Mouse (Mus musculus) forebrain, embryonic 16.5 days (tissue): ENCODE measurements around the gene Kcnj11. TPM values are rescaled to one million over a fixed set of nuclear protein-coding genes. Genes with fewer than 3 reads are reported as not detected.

Experiments
- ATAC-seq: fragments of 200-750 bp; cut with Nextera tagmentation; 2 replicates; pipeline ENCODE4 v1.8.0; 2017; ENCODE audit warnings: mild to moderate bottlenecking, moderate library complexity
- H3K27ac ChIP-seq: fragments of 300-500 bp; sonication (generic); 2 replicates; pipeline ENCODE4 v1.5.1; 2014; ENCODE audit warnings: low read length, control low read depth
- H3K27me3 ChIP-seq: fragments of 300-500 bp; sonication (generic); replicated peaks from 2 replicates; pipeline ENCODE4 v1.6.1; 2014; ENCODE audit warnings: low read length; ENCODE audit not compliant: control insufficient read depth, insufficient read depth
- H3K36me3 ChIP-seq: fragments of 300-500 bp; sonication (generic); 2 replicates; pipeline ENCODE4 v1.6.1; 2014; ENCODE audit not compliant: control insufficient read depth, insufficient read depth
- H3K4me1 ChIP-seq: fragments of 300-500 bp; sonication (generic); replicated peaks from 2 replicates; pipeline ENCODE4 v1.6.1; 2014; ENCODE audit warnings: low read length; ENCODE audit not compliant: control insufficient read depth, insufficient read depth
- H3K4me2 ChIP-seq: fragments of 300-500 bp; sonication (generic); 2 replicates; pipeline ENCODE4 v1.6.1; 2014; ENCODE audit warnings: mild to moderate bottlenecking, low read length, control low read depth
- H3K4me3 ChIP-seq: fragments of 300-500 bp; sonication (generic); replicated peaks from 2 replicates; pipeline ENCODE4 v1.5.1; 2014; ENCODE audit warnings: mild to moderate bottlenecking, low read length, control low read depth
- H3K9ac ChIP-seq: fragments of 300-500 bp; sonication (generic); replicated peaks from 2 replicates; pipeline ENCODE4 v1.6.1; 2014; ENCODE audit warnings: low read depth, low read length, control low read depth
- H3K9me3 ChIP-seq: fragments of 300-500 bp; sonication (generic); 2 replicates; pipeline ENCODE4 v1.6.1; 2016; ENCODE audit warnings: low read length; ENCODE audit not compliant: control insufficient read depth
- WGBS: fragments of 180-500 bp; shearing (Covaris S2); extraction: QIAGEN DNeasy Blood & Tissue Kit; methylation state at CpG from one replicate; pipeline ENCODE4 v1.1.7; 2014; 5-methylcytosine and 5-hydroxymethylcytosine counted together
- polyA plus RNA-seq: library from polyadenylated mRNA; unstranded; fragments of >200 nt; fragmentation: Nextera tagmentation; extraction: Ambion mirVana; gene quantifications from 2 replicates; pipeline ENCODE4 v1.2.1, GENCODE M21; 2015

Kcnj11 gene
- polyA plus RNA-seq, 1 experiment from 2014 or later = 6.0 TPM

DNA sequence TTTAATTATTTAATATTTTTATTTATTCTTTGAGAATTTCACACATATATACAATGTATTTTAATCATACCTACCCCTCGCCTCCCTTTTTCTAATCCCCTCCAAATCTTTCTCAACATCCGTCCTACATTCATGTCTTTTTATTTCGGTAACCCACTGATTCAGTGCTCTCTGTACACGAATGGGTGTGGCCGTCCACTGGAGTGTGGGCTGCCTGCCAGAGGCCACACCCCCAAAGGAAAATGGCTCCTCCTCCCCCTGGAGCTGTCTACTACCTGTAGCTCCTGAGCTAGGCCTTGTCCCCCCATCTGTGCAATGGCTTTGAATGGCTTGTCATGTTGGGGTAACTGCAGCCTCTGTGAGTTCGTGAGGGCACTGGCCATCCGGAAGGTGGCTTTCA lies 23.7 kb downstream of the Kcnj11 start:
- H3K4me2 ChIP-seq = no peak overlapping the region
- H3K9ac ChIP-seq = no peak overlapping the region
- H3K36me3 ChIP-seq = peaks cover 16% of the 10 kb centered on the region
- peaks cover 4% of the 10 kb centered on the region; the same call in 1 of the 2 replicates for H3K4me1 ChIP-seq
- H3K27ac ChIP-seq = no peak overlapping the region
- no peaks in the 10 kb centered on the region for H3K9me3 ChIP-seq
- no peak for ATAC-seq
- H3K4me3 ChIP-seq = no peak overlapping the region
- 86% methylated on average over 7 of the region's 7 CpGs for WGBS
- no peaks in the 10 kb centered on the region for H3K27me3 ChIP-seq

DNA sequence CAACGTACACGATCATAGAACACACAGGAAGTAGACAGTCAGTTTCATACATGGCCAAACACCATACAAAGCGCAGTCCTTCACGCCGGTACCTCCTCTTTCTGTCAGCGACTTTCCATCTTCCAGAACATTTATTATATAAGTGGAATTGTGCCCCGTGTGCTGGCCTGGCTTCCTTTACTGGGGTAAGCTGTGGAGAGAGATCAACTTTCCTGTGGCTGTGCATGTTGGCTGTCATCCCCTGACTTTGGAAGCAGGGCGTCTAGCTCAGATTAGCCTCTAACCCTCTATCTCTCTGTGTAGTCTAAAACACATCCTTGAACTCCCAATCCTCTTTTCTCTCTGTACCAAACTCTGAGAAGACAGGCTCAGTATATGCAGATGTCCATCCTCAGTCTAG lies 31.7 kb downstream of the Kcnj11 start:
- H3K9ac ChIP-seq = no peak overlapping the region
- no peaks in the 10 kb centered on the region for H3K4me1 ChIP-seq
- no peaks in the 10 kb centered on the region for H3K27me3 ChIP-seq
- no peak overlapping the region for H3K27ac ChIP-seq
- H3K4me2 ChIP-seq = no peak overlapping the region
- no peaks in the 10 kb centered on the region for H3K9me3 ChIP-seq
- 96% methylated on average over 8 of the region's 8 CpGs for WGBS
- peaks cover 25% of the 10 kb centered on the region for H3K36me3 ChIP-seq
- no peak for ATAC-seq
- H3K4me3 ChIP-seq = no peak overlapping the region

DNA sequence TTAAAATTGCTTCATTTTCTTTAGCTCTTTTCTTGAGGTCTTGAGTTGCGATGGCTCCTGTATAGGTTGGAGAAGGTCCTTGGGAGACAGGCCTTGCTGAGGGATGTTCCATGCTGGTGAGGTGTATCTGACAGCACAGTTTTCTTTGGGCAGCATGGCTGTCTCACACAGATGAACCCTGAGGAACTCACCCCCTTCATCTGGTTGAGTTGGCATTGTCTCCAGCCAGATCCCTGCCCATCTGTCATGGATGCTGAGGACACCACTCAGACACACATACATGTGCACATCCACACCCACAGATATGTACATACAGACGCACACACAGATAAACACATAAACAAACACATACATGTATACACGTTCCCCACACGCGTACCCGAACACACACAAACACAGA lies 37.3 kb downstream of the Kcnj11 start:
- Histone ChIP-seq H3K27me3 (no peaks in the 10 kb centered on the region), H3K4me2 (no peak overlapping the region), H3K4me3 (no peak overlapping the region), H3K9me3 (no peaks in the 10 kb centered on the region), H3K4me1 (no peaks in the 10 kb centered on the region), H3K9ac (no peak overlapping the region), H3K36me3 (peaks cover 24% of the 10 kb centered on the region), H3K27ac (no peak overlapping the region)
- no peak for ATAC-seq
- 93% methylated on average over 6 of the region's 6 CpGs for WGBS

DNA sequence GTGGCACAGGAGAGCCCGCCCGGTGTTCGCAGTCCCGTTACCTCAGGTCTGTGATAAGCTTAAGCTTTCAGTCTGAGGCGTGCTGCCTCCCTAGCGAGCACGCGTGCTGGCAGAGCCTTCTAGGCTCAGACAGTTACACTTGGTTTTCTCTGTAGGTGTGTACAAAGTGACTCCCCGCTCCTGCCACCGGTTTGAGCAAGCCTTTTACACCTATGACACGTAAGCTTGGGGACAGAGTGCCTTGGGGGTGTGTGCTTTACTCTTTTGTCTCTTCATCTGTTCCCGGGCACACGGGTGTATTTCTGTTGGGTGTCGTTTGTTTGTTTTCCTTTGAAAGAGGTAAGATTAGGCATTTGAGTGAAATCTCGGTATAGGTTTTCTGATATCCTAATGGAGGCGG lies 39.0 kb downstream of the Kcnj11 start:
- peaks cover 36% of the 10 kb centered on the region for H3K36me3 ChIP-seq
- H3K27me3 ChIP-seq = no peaks in the 10 kb centered on the region
- H3K4me1 ChIP-seq = no peaks in the 10 kb centered on the region
- no peak for ATAC-seq
- no peak overlapping the region for H3K4me3 ChIP-seq
- H3K9me3 ChIP-seq = no peaks in the 10 kb centered on the region
- H3K4me2 ChIP-seq = no peak overlapping the region
- H3K27ac ChIP-seq = no peak overlapping the region
- WGBS = 95% methylated on average over 16 of the region's 16 CpGs
- no peak overlapping the region for H3K9ac ChIP-seq

DNA sequence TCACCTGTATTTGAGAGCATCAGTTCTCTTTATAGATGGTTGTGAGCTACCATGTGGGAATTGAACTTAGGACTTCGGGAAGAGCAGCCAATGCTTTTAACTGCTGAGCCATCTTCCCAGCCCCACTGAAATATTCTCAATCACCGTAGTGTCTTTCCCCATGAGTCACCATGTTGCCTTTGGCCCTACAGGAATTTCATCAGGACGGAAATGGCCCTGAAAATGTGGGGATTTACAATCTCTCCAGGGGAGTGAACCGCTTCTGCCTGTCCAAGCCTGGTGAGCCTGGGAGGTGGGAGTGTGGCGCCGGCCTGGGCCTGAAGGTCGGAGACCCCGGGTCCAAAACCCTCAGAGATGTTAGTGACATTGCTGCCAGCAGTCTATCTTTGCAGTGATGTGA lies 39.9 kb downstream of the Kcnj11 start:
- Histone ChIP-seq H3K27ac (no peak overlapping the region), H3K4me3 (no peak overlapping the region), H3K4me2 (no peak overlapping the region), H3K27me3 (no peaks in the 10 kb centered on the region), H3K36me3 (peaks cover 36% of the 10 kb centered on the region), H3K4me1 (no peaks in the 10 kb centered on the region), H3K9me3 (no peaks in the 10 kb centered on the region), H3K9ac (no peak overlapping the region)
- 97% methylated on average over 8 of the region's 8 CpGs for WGBS
- ATAC-seq = no peak

DNA sequence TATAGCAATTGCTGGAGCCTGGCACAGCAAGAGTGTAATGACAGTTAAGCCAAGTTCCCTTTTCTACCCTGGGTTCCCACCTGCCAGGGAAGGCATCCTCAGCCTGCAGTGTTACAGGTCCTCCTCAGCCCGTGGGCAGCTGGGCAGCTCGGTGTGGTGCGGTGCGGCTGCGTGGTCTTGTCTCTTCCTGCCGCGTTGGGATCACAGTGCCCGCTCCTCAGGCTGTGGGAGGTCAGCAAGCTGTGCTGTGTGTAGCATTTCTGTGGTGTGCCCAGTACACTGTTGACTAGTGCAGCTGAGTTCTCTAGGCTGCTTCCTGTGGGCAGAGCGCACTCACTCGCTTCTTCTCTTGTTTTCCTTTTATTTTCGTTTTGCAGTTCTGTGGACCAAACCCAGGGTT lies 41.7 kb downstream of the Kcnj11 start:
- H3K36me3 ChIP-seq = peaks cover 35% of the 10 kb centered on the region
- 93% methylated on average over 11 of the region's 11 CpGs for WGBS
- H3K4me3 ChIP-seq = no peak overlapping the region
- H3K4me2 ChIP-seq = no peak overlapping the region
- H3K9ac ChIP-seq = no peak overlapping the region
- no peak overlapping the region for H3K27ac ChIP-seq
- no peaks in the 10 kb centered on the region for H3K27me3 ChIP-seq
- no peaks in the 10 kb centered on the region for H3K4me1 ChIP-seq
- H3K9me3 ChIP-seq = no peaks in the 10 kb centered on the region
- ATAC-seq = no peak

DNA sequence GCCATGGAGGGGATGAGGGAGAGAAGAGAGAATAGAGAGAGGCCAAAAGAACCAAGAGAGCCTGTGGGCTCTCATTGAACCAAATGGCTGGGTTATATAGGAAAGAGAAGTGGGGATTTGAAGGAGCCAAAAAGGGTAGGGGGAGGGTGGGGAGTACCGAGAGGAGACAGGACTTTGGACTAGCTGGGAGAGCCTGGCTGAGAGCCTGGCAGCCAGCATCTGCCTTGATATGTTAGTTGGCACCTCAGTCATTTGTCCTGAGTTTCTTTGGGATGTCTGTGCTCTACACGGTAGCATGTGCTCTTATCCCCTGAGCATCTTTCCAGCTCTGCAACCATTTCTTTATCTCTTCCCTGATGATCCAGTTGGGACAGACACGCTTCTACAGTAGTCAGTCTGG lies 47.0 kb downstream of the Kcnj11 start:
- Histone ChIP-seq H3K36me3 (peaks cover 18% of the 10 kb centered on the region), H3K27me3 (no peaks in the 10 kb centered on the region), H3K27ac (no peak overlapping the region)

DNA sequence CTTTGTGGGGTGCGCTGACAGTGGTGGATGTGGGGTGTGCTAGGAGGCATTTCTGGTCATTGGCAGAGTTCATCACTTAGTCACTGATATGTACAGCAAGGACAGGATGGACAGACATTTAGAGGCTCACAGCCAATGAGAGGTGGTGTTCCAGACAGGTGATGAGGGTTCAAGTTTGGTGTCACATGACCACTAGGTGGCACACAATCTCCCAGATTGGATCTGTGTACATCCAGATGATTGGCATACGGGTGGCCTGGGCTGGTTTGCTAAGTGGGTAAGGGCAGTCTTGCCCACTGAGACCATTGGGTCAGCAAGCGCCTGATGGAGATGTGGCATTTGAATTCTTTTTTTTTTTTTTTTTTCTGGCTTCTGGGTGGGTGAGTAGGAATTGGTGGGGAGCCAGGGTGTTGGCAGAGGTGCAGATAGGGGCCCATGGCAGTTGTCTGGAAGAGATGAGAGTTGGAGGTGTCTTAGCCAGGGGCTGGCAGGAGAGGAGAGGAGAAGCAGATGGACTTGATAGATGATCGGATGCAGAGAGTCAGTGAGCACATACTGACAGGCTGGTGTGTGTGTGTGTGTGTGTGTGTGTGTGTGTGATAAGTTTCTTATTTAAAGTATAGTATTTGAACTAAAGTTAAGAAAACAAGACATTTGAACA lies 48.3 kb downstream of the Kcnj11 start:
- Histone ChIP-seq H3K4me1 (no peaks in the 10 kb centered on the region), H3K4me3 (no peak overlapping the region), H3K9me3 (no peaks in the 10 kb centered on the region), H3K9ac (no peak overlapping the region), H3K27me3 (no peaks in the 10 kb centered on the region), H3K27ac (no peak overlapping the region), H3K4me2 (no peak overlapping the region), H3K36me3 (peaks cover 11% of the 10 kb centered on the region)
- WGBS = 77% methylated on average over 4 of the region's 4 CpGs
- 0 out of 2 replicates have a peak, but pooled peaks have one; percentile 50 for ATAC-seq

More for the DNA sequence above, 47.0 kb downstream of the Kcnj11 start:
- Histone ChIP-seq H3K4me2 (no peak overlapping the region), H3K9ac (no peak overlapping the region), H3K4me1 (no peaks in the 10 kb centered on the region), H3K9me3 (no peaks in the 10 kb centered on the region), H3K4me3 (no peak overlapping the region)
- 0 out of 2 replicates have a peak, but pooled peaks have one; percentile 31 for ATAC-seq
- WGBS = 75% methylated on average over 3 of the region's 3 CpGs

DNA sequence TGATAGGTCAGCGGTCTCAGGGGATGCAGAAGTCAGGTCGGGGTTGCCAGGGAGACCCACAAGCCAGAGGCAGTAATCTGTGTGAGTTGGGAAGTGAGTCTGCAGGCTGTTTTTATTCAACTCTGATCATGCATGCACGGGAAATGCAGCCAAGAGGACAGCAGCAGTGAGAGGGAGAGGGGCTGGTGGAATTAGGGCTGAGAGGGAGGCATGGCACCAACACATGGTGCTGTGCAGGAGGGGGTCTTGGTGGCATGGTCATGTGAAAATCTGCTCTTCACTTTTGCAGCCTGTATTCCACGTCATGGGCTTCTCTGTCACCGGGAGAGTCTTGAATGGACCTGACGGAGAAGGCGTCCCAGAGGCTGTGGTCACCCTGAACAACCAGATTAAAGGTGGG lies 50.6 kb downstream of the Kcnj11 start:
- no peaks in the 10 kb centered on the region for H3K4me1 ChIP-seq
- no peaks in the 10 kb centered on the region for H3K9me3 ChIP-seq
- no peak overlapping the region for H3K4me2 ChIP-seq
- WGBS = 75% methylated on average over 7 of the region's 7 CpGs
- no peaks in the 10 kb centered on the region for H3K27me3 ChIP-seq
- no peak for ATAC-seq
- H3K27ac ChIP-seq = no peak overlapping the region
- no peak overlapping the region for H3K9ac ChIP-seq
- peaks cover 21% of the 10 kb centered on the region; the same call in 1 of the 2 replicates for H3K36me3 ChIP-seq
- H3K4me3 ChIP-seq = no peak overlapping the region
